Mouse (Mus musculus) urinary bladder, postnatal 0 days (tissue): ENCODE data around the gene Yjefn3. TPM values are rescaled to one million over a fixed set of nuclear protein-coding genes. Genes with fewer than 3 reads are reported as not detected.

Experiments used
- polyA plus RNA-seq: library from polyadenylated mRNA; unstranded; fragments of >200 nt; fragmentation: Nextera tagmentation; extraction: Ambion mirVana; gene quantifications from 2 replicates; pipeline ENCODE4 v1.2.1, GENCODE M21; 2015

Gene Yjefn3
- polyA plus RNA-seq = 1.3 and 2.2 TPM in 2 replicates

DNA sequence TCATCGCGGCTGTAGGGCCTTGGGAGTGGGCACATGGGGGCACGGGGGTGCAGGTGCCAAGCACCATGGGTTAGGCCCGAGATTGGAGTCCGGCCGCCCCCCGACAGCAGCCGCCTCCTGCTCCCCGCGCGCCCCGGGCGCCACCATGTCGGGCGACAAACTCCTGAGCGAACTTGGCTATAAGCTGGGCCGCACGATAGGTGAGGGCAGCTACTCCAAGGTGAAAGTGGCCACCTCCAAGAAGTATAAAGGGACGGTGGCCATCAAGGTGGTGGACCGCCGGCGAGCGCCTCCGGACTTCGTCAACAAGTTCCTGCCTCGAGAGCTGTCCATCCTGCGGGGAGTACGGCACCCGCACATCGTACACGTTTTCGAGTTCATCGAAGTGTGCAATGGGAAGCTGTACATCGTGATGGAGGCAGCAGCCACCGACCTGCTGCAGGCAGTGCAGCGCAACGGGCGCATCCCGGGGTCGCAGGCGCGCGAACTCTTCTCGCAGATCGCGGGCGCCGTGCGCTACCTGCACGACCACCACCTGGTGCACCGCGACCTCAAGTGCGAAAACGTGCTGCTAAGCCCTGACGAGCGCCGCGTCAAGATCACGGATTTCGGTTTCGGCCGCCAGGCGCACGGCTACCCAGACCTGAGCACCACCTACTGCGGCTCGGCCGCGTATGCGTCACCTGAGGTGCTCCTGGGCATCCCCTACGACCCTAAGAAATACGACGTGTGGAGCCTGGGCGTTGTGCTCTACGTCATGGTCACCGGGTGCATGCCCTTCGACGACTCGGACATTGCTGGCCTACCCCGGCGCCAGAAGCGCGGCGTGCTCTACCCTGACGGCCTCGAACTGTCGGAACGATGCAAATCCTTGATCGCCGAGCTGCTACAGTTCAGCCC, at the start of gene Yjefn3, which contains the start of the genes Tssk6 and Ndufa13:
Gene Yjefn3 (minus strand): TSS at position 550 of the 900 bp plus-strand sequence.
Gene Tssk6 (plus strand): TSS at position 22 of the 900 bp plus-strand sequence.
Gene Ndufa13 (minus strand): TSS at position 396 of the 900 bp plus-strand sequence.

GRCm38 (mm10) chr8:69887289-69888243, 14.9 kb downstream of the Yjefn3 start, which contains the start of gene Cilp2:
Gene Cilp2 (minus strand): TSS chr8:69887687.

Other genes starting within 250 kb of the Yjefn3 start
- gene Zfp964, start 248.2 kb downstream of the Yjefn3 start, polyA plus RNA-seq = 0.71 and 0.87 TPM in 2 replicates
- gene Zfp869, start 192.0 kb downstream of the Yjefn3 start, polyA plus RNA-seq = 12.5 and 13.6 TPM in 2 replicates
- gene Zfp963, start 152.7 kb downstream of the Yjefn3 start, polyA plus RNA-seq = 1.7 and 2.6 TPM in 2 replicates
- 0.29 and 0.59 TPM in 2 replicates for gene Gm20422, start 127.8 kb downstream of the Yjefn3 start, polyA plus RNA-seq
- 26.0 and 26.7 TPM in 2 replicates for gene Atp13a1, start 111.5 kb downstream of the Yjefn3 start, polyA plus RNA-seq
- 10.9 and 11.7 TPM in 2 replicates for gene Zfp866, start 111.5 kb downstream of the Yjefn3 start, polyA plus RNA-seq
- gene Gmip, start 94.0 kb downstream of the Yjefn3 start, polyA plus RNA-seq = 5.5 and 8.5 TPM in 2 replicates
- gene Lpar2, start 80.3 kb downstream of the Yjefn3 start, polyA plus RNA-seq = 0.27 and 0.30 TPM in 2 replicates
- gene Pbx4, start 70.2 kb downstream of the Yjefn3 start, polyA plus RNA-seq = 3.5 and 4.3 TPM in 2 replicates
- 0.46 and 0.52 TPM in 2 replicates for gene Cilp2, start 15.0 kb downstream of the Yjefn3 start, polyA plus RNA-seq
- 2.2 and 2.3 TPM in 2 replicates for gene Tssk6, start 528 bp downstream of the Yjefn3 start, polyA plus RNA-seq
- 222 and 227 TPM in 2 replicates for gene Ndufa13, start 154 bp downstream of the Yjefn3 start, polyA plus RNA-seq
- gene Gatad2a, start 93.7 kb upstream of the Yjefn3 start, polyA plus RNA-seq = 26.5 and 27.4 TPM in 2 replicates
- gene Mau2, start 140.0 kb upstream of the Yjefn3 start, polyA plus RNA-seq = 26.6 and 28.0 TPM in 2 replicates
- gene Sugp1, start 140.1 kb upstream of the Yjefn3 start, polyA plus RNA-seq = 22.9 and 23.3 TPM in 2 replicates
- gene Tm6sf2, start 170.2 kb upstream of the Yjefn3 start, polyA plus RNA-seq = 0.14 TPM in 1 of 2 replicates, not detected in the other
- 0.04 TPM in 2 replicates for gene Hapln4, start 180.7 kb upstream of the Yjefn3 start, polyA plus RNA-seq
- 0.10 and 0.16 TPM in 2 replicates for gene Ncan, start 218.2 kb upstream of the Yjefn3 start, polyA plus RNA-seq
- gene Nr2c2ap, start 228.6 kb upstream of the Yjefn3 start, polyA plus RNA-seq = 29.3 and 31.3 TPM in 2 replicates
- 7.5 and 7.9 TPM in 2 replicates for gene Rfxank, start 236.4 kb upstream of the Yjefn3 start, polyA plus RNA-seq
- gene Borcs8, start 236.8 kb upstream of the Yjefn3 start, polyA plus RNA-seq = 30.9 and 33.6 TPM in 2 replicates
- 0.24 and 0.37 TPM in 2 replicates for gene Mef2b, start 237.0 kb upstream of the Yjefn3 start, polyA plus RNA-seq